Mouse (Mus musculus): Measurements from ENCODE around the gene Cisd1. TPM values are rescaled to one million over a fixed set of nuclear protein-coding genes. Genes with fewer than 3 reads are reported as not detected.

The Cisd1 gene
- 10.4 TPM for total RNA-seq (2023)

GRCm38 (mm10) chr10:71344579-71345143 is at the start of gene Cisd1:
Gene Cisd1, minus strand, starts transcription at chr10:71344954.

DNA sequence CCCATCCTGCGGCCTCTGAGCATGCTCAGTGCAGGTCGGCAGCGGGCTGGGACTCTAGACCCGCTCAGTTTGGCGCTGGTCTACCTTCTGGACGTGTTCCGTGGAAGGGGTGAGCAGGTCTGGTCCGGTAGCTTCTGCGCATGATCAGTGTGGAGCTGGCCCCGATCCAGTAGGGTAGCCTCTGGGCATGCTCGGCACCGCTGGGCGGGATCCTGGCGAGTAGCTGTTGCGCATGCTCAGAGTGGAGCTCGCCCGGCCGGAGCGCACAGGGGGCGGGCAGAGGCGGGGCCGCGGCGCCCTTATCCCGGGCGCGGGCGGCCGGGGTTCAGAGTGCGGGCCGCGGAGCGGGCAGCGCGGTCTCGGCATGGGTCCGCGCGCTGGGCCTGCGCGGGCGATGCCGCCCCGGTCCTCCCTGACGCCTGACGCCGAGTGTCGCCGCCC is 2.8 kb upstream of the Cisd1 start, which contains the start of gene Ipmk:
Gene Ipmk, plus strand, starts transcription at position 255 of the 441 bp plus-strand sequence.

GRCm38 (mm10) chr10:71285126-71285580 is 59.6 kb downstream of the Cisd1 start, which contains the start of gene Ube2d1:
Gene Ube2d1, minus strand, starts transcription at chr10:71285262.

Other genes with a start within 250 kb of the Cisd1 start
- 0.28 TPM for gene Bicc1, start 185.3 kb downstream of the Cisd1 start, total RNA-seq (2023)
- gene Tfam, start 106.7 kb downstream of the Cisd1 start, total RNA-seq (2023), result 65.4 TPM
- 40.5 TPM for gene Ube2d1, start 59.7 kb downstream of the Cisd1 start, total RNA-seq (2023)
- 17.8 TPM for gene Ipmk, start 2.8 kb upstream of the Cisd1 start, total RNA-seq (2023)

Data from CD8-positive naive resting alpha-beta T cell, adult 57 days (primary cell).